Mouse (Mus musculus) MEL (cell line): ENCODE measurements around the gene Hist1h2be. TPM values are rescaled to one million over a fixed set of nuclear protein-coding genes. Genes with fewer than 3 reads are reported as not detected.
A peak's percentile ranks its signal among the peaks of the same experiment; 100 is the strongest.
"Not testable (repeated sequence)": the region's sequence is repeated elsewhere in the genome, so short reads cannot be mapped to it uniquely, and the experiment has no call there.

ENCODE experiments used
- DNase-seq: peaks from one replicate; pipeline ENCODE4 v3.0.0; 2011; ENCODE audit warnings: low read depth, low spot score
- H3K27ac ChIP-seq: 2 replicates; pipeline ENCODE4 v1.5.1; 2012; ENCODE audit warnings: low read depth, mild to moderate bottlenecking, control low read depth, low read length, moderate library complexity; ENCODE audit not compliant: control insufficient read depth
- H3K27me3 ChIP-seq, 2 experiments: fragments of 150-350 bp in 1 of 2; sonication (generic) in 1 of 2; 2 replicates each; pipeline ENCODE4 v1.6.1; 2012; ENCODE audit warnings: low read length in 2 of 2, mild to moderate bottlenecking in 2 of 2, improper control_type of control experiment in 1 of 2, moderate library complexity in 1 of 2; ENCODE audit not compliant: insufficient read depth in 2 of 2, control insufficient read depth in 1 of 2
- H3K36me3 ChIP-seq, 2 experiments: 2 replicates each; pipeline ENCODE4 v1.6.1; 2012 to 2014; ENCODE audit warnings: low read length in 2 of 2, improper control_type of control experiment in 1 of 2, inconsistent platforms in 1 of 2, mild to moderate bottlenecking in 1 of 2; ENCODE audit not compliant: insufficient read depth in 2 of 2, control insufficient read depth in 1 of 2
- H3K4me1 ChIP-seq, 2 experiments: fragments of 150-350 bp in 1 of 2; sonication (generic) in 1 of 2; 2 replicates each; pipeline ENCODE4 v1.6.1; 2012; ENCODE audit warnings: low read length in 2 of 2, improper control_type of control experiment in 1 of 2, mild to moderate bottlenecking in 1 of 2; ENCODE audit not compliant: insufficient read depth in 2 of 2, control insufficient read depth in 1 of 2
- H3K4me3 ChIP-seq, 2 experiments: fragments of 150-350 bp in 1 of 2; sonication (generic) in 1 of 2; 2 replicates each; pipeline ENCODE4 v1.5.1; 2012; ENCODE audit warnings: low read depth in 2 of 2, low read length in 2 of 2, mild to moderate bottlenecking in 2 of 2, moderate library complexity in 2 of 2, control low read depth in 1 of 2, improper control_type of control experiment in 1 of 2; ENCODE audit not compliant: control insufficient read depth in 1 of 2, insufficient read depth in 1 of 2
- H3K79me2 ChIP-seq: 2 replicates; pipeline ENCODE4 v1.6.1; 2012; ENCODE audit warnings: mild to moderate bottlenecking, low read length, moderate library complexity; ENCODE audit not compliant: control insufficient read depth, poor library complexity, insufficient read depth
- H3K9ac ChIP-seq: 2 replicates; pipeline ENCODE4 v1.6.1; 2012; ENCODE audit warnings: low read depth, mild to moderate bottlenecking, control low read depth, low read length, moderate library complexity; ENCODE audit not compliant: control insufficient read depth, poor library complexity, severe bottlenecking
- H3K9me3 ChIP-seq: fragments of 150-350 bp; sonication (generic); replicated peaks from 2 replicates; pipeline ENCODE4 v1.6.1; 2012; ENCODE audit warnings: mild to moderate bottlenecking, low read length, improper control_type of control experiment, moderate library complexity; ENCODE audit not compliant: insufficient read depth
- GATA1 ChIP-seq: IDR thresholded peaks from 2 replicates; pipeline ENCODE4 v1.6.1; 2011; ENCODE audit warnings: low read depth, low read length, improper control_type of control experiment
- POLR2A ChIP-seq, 2 experiments: IDR thresholded peaks; 2 replicates each; pipeline ENCODE4 v1.6.1; 2011 to 2012; ENCODE audit warnings: low read length in 2 of 2, mild to moderate bottlenecking in 2 of 2, control low read depth in 1 of 2, improper control_type of control experiment in 1 of 2, low read depth in 1 of 2, moderate library complexity in 1 of 2; ENCODE audit not compliant: control insufficient read depth in 1 of 2, insufficient read depth in 1 of 2, poor library complexity in 1 of 2
- POLR2AphosphoS5 ChIP-seq: IDR thresholded peaks from 2 replicates; pipeline ENCODE4 v1.6.1; 2012; ENCODE audit warnings: low read depth, borderline replicate concordance, mild to moderate bottlenecking, inconsistent platforms, low read length, moderate library complexity, mixed read lengths
- RCOR1 ChIP-seq: IDR thresholded peaks from 2 replicates; pipeline ENCODE4 v1.6.1; 2012; ENCODE audit warnings: low read depth, mild to moderate bottlenecking, inconsistent platforms, low read length, improper control_type of control experiment
- TAL1 ChIP-seq: IDR thresholded peaks from 2 replicates; pipeline ENCODE4 v1.6.1; 2012; ENCODE audit warnings: mild to moderate bottlenecking, inconsistent platforms, low read length, moderate library complexity, mixed read lengths
- TBP ChIP-seq: IDR thresholded peaks from 2 replicates; pipeline ENCODE4 v1.8.0; 2011; ENCODE audit warnings: low read depth, low read length, improper control_type of control experiment
- UBTF ChIP-seq: IDR thresholded peaks from 2 replicates; pipeline ENCODE4 v1.6.1; 2012; ENCODE audit warnings: low read depth, mild to moderate bottlenecking, inconsistent platforms, low read length, improper control_type of control experiment, moderate library complexity, borderline replicate concordance; ENCODE audit not compliant: insufficient read depth
- polyA plus RNA-seq, 2 experiments: library from polyadenylated mRNA; stranded (reverse) in 1 of 2; unstranded in 1 of 2; fragments of >175 nt in 1 of 2; fragments of >200 nt in 1 of 2; gene quantifications; 2 replicates each; pipeline versions ENCODE4 v1.2.1 to v1.2.4; 2012; ENCODE audit warnings: low replicate concordance in 2 of 2, low read depth in 1 of 2; ENCODE audit not compliant: insufficient read length in 2 of 2, insufficient read depth in 1 of 2, missing spikeins in 1 of 2
- total RNA-seq: library from RNA; depleted of rRNA; stranded (reverse); fragments of 300-350 nt; gene quantifications from 2 replicates; pipeline ENCODE4 v1.2.3, GENCODE M21; 2012

The Hist1h2be gene
- total and polyA plus RNA-seq, 3 experiments: 0.49 to 237 TPM; not detected in 1

DNA sequence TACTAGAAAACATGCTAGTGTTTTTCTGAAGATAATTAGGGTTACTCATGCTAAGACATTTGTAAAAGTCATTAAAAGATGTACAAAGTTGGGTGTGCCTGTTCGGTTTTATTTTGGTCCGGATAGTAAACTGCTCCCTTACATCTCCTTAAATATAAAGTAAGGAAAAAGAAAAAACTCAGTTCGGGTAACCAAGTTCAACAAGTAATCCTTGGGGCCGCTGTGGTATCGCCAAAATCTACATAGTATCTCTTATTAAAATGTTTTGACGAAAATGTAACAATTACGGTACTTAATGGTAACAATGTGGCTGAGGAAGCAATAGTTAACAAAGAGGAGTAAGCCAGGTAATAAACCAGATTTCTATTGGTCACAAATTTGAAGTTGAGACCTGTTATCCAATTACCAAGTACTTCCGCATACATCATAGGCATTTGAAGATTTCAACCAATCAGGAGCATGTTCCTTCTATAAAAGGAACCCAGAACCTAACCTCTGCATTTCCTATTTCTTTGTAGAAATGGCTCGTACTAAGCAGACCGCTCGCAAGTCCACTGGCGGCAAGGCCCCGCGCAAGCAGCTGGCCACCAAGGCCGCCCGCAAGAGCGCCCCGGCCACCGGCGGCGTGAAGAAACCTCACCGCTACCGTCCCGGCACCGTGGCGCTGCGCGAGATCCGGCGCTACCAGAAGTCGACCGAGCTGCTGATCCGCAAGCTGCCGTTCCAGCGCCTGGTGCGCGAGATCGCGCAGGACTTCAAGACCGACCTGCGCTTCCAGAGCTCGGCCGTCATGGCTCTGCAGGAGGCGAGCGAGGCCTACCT lies 76.7 kb downstream of the Hist1h2be start, which contains the start of gene Hist1h3f:
Gene Hist1h3f, plus strand, starts transcription at position 88 of the 822 bp plus-strand sequence.
- peak; percentile 96 for DNase-seq
- Histone ChIP-seq H3K4me3 (peak within 1 kb of the TSS; percentile 47 to 56), H3K9ac (peak within 1 kb of the TSS; percentile 87), H3K9me3 (no peaks in the 10 kb centered on the region), H3K4me1 (peaks cover 2 to 6% of the 10 kb centered on the region in 2 experiments; a peak in 3 of 4 replicates), H3K27ac (peak within 1 kb of the TSS; percentile 99), H3K36me3 (peaks cover 0 to 23% of the 10 kb centered on the region in 2 experiments; a peak in 2 of 4 replicates), H3K79me2 (no peaks in the 10 kb centered on the region), H3K27me3 (no peaks in the 10 kb centered on the region)
- TF ChIP-seq POLR2AphosphoS5 (peak; percentile 99; the same call in 1 of the 2 replicates), TAL1 (no peak), TBP (peak; percentile 99), UBTF (peak; percentile 95; the same call in 1 of the 2 replicates), POLR2A (IDR thresholded peaks at IDR 0.05; ENCODE audit: control insufficient read depth in 1 of 2, insufficient read depth in 1 of 2, low read depth in 1 of 2, low read length in 2 of 2, poor library complexity in 1 of 2) (peak; percentile 97 to 99), RCOR1 (no peak)

DNA sequence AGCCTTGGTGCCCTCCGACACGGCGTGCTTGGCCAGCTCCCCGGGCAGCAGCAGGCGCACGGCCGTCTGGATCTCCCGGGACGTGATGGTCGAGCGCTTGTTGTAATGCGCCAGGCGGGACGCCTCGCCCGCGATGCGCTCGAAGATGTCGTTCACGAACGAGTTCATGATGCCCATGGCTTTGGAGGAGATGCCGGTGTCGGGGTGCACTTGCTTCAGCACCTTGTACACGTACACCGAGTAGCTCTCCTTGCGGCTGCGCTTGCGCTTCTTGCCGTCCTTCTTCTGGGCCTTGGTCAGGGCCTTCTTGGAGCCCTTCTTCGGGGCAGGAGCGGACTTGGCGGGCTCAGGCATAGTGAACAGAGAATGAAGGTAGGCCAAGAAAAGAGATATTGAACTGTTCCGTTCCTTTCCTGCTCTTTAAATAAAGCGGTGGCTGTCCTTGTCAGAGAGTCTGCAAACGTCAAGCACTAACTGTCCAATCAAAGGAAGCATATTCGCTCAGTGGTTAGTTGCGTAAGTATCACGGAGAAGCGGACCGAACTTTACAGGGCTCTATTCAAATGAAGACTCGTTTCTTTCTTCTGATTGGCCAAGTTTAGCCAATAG lies 77.8 kb downstream of the Hist1h2be start, which contains the start of gene Hist1h2bh:
Gene Hist1h2bh, minus strand, starts transcription at position 394 of the 609 bp plus-strand sequence.
- not testable (repeated sequence) for H3K9me3 ChIP-seq, H3K27me3 ChIP-seq, H3K4me1 ChIP-seq, H3K79me2 ChIP-seq
- peak within 1 kb of the TSS; percentile 47 to 56 for H3K4me3 ChIP-seq
- H3K9ac ChIP-seq: peak within 1 kb of the TSS; percentile 87
- H3K36me3 ChIP-seq: peaks cover 0 to 18% of the 10 kb centered on the region in 2 experiments; a peak in 2 of 4 replicates
- TF ChIP-seq UBTF: peak; percentile 94; the same call in 1 of the 2 replicates
- peak; percentile 97 to 99 for TF ChIP-seq POLR2A (IDR thresholded peaks at IDR 0.05; ENCODE audit: control insufficient read depth in 1 of 2, insufficient read depth in 1 of 2, low read depth in 1 of 2, low read length in 2 of 2, poor library complexity in 1 of 2)
- 0 out of 2 replicates have a peak, but pooled peaks have one; percentile 10 for TF ChIP-seq GATA1
- TF ChIP-seq POLR2AphosphoS5: peak; percentile 94; the same call in 1 of the 2 replicates
- TF ChIP-seq TBP: peak; percentile 100
- peak within 1 kb of the TSS; percentile 99 for H3K27ac ChIP-seq
- peak; percentile 99 for DNase-seq

DNA sequence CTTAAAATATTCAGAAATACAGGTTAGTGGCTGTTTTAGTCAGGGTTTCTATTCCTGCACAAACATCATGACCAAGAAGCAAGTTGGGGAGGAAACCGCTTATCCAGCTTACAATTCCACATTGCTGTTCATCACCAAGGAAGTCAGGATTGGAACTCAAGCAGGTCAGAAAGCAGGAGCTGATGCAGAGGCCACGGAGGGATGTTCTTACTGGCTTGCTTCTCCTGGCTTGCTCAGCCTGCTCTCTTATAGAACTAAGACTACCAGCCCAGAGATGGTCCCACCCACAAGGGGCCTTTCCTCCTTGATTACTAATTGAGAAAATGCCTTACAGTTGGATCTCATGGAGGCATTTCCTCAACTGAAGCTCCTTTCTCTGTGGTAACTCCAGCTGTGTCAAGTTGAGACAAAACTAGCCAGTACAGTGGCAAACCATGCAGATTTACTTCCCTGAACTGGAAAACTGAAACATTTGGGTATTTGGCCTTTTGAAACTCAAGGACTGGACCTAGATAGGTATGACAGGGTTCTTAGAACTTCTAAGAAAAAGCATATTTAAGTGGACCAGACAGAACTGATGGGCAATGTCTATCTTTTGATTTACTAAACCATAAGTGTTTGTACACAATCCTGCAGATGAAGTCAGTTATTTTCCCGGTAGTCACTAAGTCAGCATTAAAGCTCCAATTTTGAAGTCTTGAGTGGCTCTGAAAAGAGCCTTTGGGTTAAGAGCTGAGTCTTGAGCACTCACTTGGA lies 78.5 kb downstream of the Hist1h2be start:
- TF ChIP-seq POLR2AphosphoS5 (peak; percentile 87; the same call in 1 of the 2 replicates), TBP (peak; percentile 44; the same call in 1 of the 2 replicates)
- peaks cover 0 to 20% of the 10 kb centered on the region in 2 experiments; a peak in 2 of 4 replicates for H3K36me3 ChIP-seq
- peak; percentile 82 for DNase-seq
- peak overlapping the region; percentile 51 to 56 for H3K4me3 ChIP-seq
- H3K9me3 ChIP-seq, H3K27me3 ChIP-seq, H3K79me2 ChIP-seq, H3K4me1 ChIP-seq: not testable (repeated sequence)
- peak overlapping the region; percentile 87 for H3K9ac ChIP-seq
- H3K27ac ChIP-seq: peak overlapping the region; percentile 95
